Mouse (Mus musculus): ENCODE measurements around the gene Avl9. TPM values are rescaled to one million over a fixed set of nuclear protein-coding genes. Genes with fewer than 3 reads are reported as not detected.

The Avl9 gene
- polyA plus RNA-seq, 1 experiment from 2014 or later, result 16.8 TPM

DNA sequence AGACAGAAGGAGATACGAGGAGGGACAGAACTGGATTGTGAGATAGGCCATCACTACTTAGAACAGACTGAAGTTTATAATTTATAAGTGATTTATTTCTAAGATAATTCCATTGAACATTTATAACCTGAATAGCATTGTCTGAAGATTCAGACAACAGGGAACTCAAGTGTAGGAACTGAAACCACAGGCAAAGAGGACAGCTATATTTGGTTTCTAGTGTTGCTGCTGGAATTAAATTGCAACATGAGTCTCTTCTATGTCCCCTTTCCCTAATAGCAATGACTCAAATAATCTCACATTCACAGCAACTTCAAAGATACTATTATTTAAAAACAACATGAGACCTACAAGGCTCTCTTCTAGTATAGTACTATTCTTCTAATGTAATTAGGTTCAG, 41.4 kb downstream of the Avl9 start:
- no peak for DNase-seq (ENCODE audit: extremely low spot score, low spot score)
- H3K27me3 ChIP-seq (ENCODE audit: poor library complexity, severe bottlenecking), result no peaks in the 10 kb centered on the region
- H3K4me1 ChIP-seq, result no peaks in the 10 kb centered on the region
- 93% methylated on average over 1 of the region's 1 CpGs for WGBS
- no peak overlapping the region for H3K27ac ChIP-seq
- H3K4me3 ChIP-seq, result no peak overlapping the region
- peaks cover 69% of the 10 kb centered on the region for H3K36me3 ChIP-seq (replicated peaks)
- H3K9me3 ChIP-seq, result no peaks in the 10 kb centered on the region

GRCm38 (mm10) chr6:56759324-56759723, 44.6 kb downstream of the Avl9 start:
- WGBS, result 93% methylated on average over 1 of the region's 1 CpGs
- H3K4me3 ChIP-seq, result no peak overlapping the region
- no peaks in the 10 kb centered on the region for H3K9me3 ChIP-seq
- H3K27me3 ChIP-seq (ENCODE audit: poor library complexity, severe bottlenecking), result no peaks in the 10 kb centered on the region
- H3K36me3 ChIP-seq (replicated peaks), result peaks cover 71% of the 10 kb centered on the region
- no peaks in the 10 kb centered on the region for H3K4me1 ChIP-seq
- no peak overlapping the region for H3K27ac ChIP-seq
- no peak for DNase-seq (ENCODE audit: extremely low spot score, low spot score)

- no peak for DNase-seq (ENCODE audit: extremely low spot score, low spot score)
- Histone ChIP-seq H3K27ac (no peak overlapping the region), H3K36me3 (replicated peaks) (peaks cover 32% of the 10 kb centered on the region), H3K9me3 (no peaks in the 10 kb centered on the region), H3K27me3 (ENCODE audit: poor library complexity, severe bottlenecking) (no peaks in the 10 kb centered on the region), H3K4me1 (no peaks in the 10 kb centered on the region), H3K4me3 (no peak overlapping the region)
- WGBS, result 77% methylated on average over 3 of the region's 3 CpGs
Measured at GRCm38 (mm10) chr6:56765265-56765664, 50.6 kb downstream of the Avl9 start.

- no peak for DNase-seq (ENCODE audit: extremely low spot score, low spot score)
- Histone ChIP-seq H3K36me3 (replicated peaks) (peaks cover 30% of the 10 kb centered on the region), H3K9me3 (no peaks in the 10 kb centered on the region), H3K4me1 (no peaks in the 10 kb centered on the region), H3K27ac (no peak overlapping the region), H3K4me3 (no peak overlapping the region), H3K27me3 (ENCODE audit: poor library complexity, severe bottlenecking) (no peaks in the 10 kb centered on the region)
- 89% methylated on average over 4 of the region's 4 CpGs for WGBS
Measured at GRCm38 (mm10) chr6:56765696-56766095, 51.0 kb downstream of the Avl9 start.

DNA sequence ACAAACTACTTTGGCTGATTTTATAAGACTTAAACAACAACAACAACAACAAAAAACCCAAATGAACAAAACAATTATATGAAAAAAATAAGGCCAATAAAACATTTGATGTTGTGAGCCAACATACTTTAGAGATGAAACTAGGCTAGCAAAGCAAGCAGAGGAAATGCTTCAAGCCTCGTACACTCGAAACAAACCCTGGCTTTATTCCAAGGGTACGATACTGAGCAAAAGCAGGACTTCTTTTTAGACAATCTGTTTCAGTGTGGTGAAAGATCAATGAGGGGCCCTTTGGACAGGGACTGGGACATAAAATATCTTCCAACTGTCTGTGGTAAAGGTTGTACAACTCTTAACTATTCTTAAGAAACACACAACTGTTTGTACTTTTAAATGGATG, 61.1 kb downstream of the Avl9 start:
- no peaks in the 10 kb centered on the region for H3K27me3 ChIP-seq (ENCODE audit: poor library complexity, severe bottlenecking)
- no peak overlapping the region for H3K4me3 ChIP-seq
- no peaks in the 10 kb centered on the region for H3K4me1 ChIP-seq
- DNase-seq (ENCODE audit: extremely low spot score, low spot score), result no peak
- 94% methylated on average over 3 of the region's 3 CpGs for WGBS
- 0 out of 2 replicates have a peak, but pooled peaks cover 4% of the 10 kb centered on the region for H3K9me3 ChIP-seq
- H3K27ac ChIP-seq, result no peak overlapping the region
- H3K36me3 ChIP-seq (replicated peaks), result peaks cover 72% of the 10 kb centered on the region

- 97% methylated on average over 5 of the region's 5 CpGs for WGBS
- H3K4me3 ChIP-seq, result no peak overlapping the region
- H3K27me3 ChIP-seq (ENCODE audit: poor library complexity, severe bottlenecking), result no peaks in the 10 kb centered on the region
- H3K36me3 ChIP-seq (replicated peaks), result peaks cover 96% of the 10 kb centered on the region
- no peak for DNase-seq (ENCODE audit: extremely low spot score, low spot score)
- no peak overlapping the region for H3K27ac ChIP-seq
- no peaks in the 10 kb centered on the region for H3K9me3 ChIP-seq
- H3K4me1 ChIP-seq, result no peaks in the 10 kb centered on the region
Measured at GRCm38 (mm10) chr6:56779636-56780035, 64.9 kb downstream of the Avl9 start.

- Histone ChIP-seq H3K4me3 (no peak overlapping the region), H3K36me3 (replicated peaks) (peaks cover 96% of the 10 kb centered on the region), H3K9me3 (no peaks in the 10 kb centered on the region), H3K4me1 (no peaks in the 10 kb centered on the region), H3K27ac (no peak overlapping the region), H3K27me3 (ENCODE audit: poor library complexity, severe bottlenecking) (no peaks in the 10 kb centered on the region)
- 92% methylated on average over 4 of the region's 4 CpGs for WGBS
- DNase-seq (ENCODE audit: extremely low spot score, low spot score), result no peak
Measured at GRCm38 (mm10) chr6:56783561-56784272, 69.0 kb downstream of the Avl9 start.

- no peaks in the 10 kb centered on the region for H3K4me1 ChIP-seq
- no peak for DNase-seq (ENCODE audit: extremely low spot score, low spot score)
- H3K27me3 ChIP-seq (ENCODE audit: poor library complexity, severe bottlenecking), result no peaks in the 10 kb centered on the region
- H3K4me3 ChIP-seq, result no peak overlapping the region
- WGBS, result 92% methylated on average over 5 of the region's 5 CpGs
- no peaks in the 10 kb centered on the region for H3K9me3 ChIP-seq
- no peak overlapping the region for H3K27ac ChIP-seq
- peaks cover 91% of the 10 kb centered on the region for H3K36me3 ChIP-seq (replicated peaks)
Measured at GRCm38 (mm10) chr6:56785068-56785467, 70.4 kb downstream of the Avl9 start.

DNA sequence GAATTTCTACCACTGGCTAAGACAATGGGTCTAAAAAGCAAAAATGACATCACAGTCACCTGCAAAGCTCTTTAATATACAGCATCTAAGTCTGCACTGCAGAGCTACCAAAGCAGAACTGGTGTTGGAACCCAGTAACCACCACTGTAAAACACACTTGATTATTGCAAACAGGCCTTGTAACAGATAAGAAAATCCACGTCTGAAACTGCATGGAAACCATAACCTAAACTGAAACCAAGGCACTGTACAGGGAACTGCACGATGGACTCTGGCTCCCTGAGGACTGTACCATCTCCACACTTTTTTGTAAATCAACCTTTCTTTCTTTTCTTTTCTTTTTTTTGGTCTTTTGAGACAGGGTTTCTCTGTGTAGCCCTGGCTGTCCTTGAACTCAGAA, 73.0 kb downstream of the Avl9 start:
- no peak for DNase-seq (ENCODE audit: extremely low spot score, low spot score)
- H3K36me3 ChIP-seq (replicated peaks), result peaks cover 86% of the 10 kb centered on the region
- 0 out of 2 replicates have a peak, but pooled peaks cover 2% of the 10 kb centered on the region for H3K9me3 ChIP-seq
- H3K27me3 ChIP-seq (ENCODE audit: poor library complexity, severe bottlenecking), result no peaks in the 10 kb centered on the region
- no peaks in the 10 kb centered on the region for H3K4me1 ChIP-seq
- no peak overlapping the region for H3K4me3 ChIP-seq
- WGBS, result 93% methylated on average over 2 of the region's 2 CpGs
- no peak overlapping the region for H3K27ac ChIP-seq

DNA sequence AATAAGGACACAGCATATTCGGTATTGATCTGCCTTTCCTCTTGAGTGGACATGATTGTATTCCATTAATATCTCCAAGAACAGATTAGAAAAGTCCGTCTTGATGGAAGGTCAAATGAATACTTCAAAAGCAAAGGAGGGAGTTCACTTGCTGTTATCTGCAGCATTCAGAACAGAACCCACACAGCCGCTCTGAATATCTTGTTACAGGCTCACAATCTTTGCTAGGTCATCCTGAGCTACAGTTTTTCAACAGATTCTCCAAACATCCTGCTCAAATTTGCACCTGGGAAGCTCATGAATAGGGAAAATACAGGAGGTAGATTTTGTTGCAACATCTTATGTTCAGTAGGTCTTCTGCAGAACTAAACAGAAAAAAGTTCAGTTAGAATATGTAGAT, 74.6 kb downstream of the Avl9 start:
- WGBS, result 93% methylated on average over 3 of the region's 3 CpGs
- peaks cover 86% of the 10 kb centered on the region for H3K36me3 ChIP-seq (replicated peaks)

DNA sequence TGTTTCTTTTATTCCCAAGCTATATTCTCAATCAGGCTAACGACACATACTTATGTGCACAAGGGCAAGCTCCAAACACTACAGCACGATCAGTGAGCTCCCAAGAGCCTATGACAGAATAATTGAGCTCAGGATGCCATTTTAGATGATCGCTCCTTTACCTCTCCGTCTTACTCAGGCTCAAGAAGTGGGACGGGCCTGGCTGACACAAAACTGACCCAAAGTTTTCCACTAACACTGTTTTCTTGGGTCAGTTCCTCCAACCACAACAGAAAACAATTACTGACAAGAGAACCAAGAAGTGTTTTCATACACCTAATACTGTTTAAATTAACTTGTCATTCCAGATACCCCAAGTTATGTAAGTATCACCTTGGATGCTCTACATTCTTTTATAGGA, 80.1 kb downstream of the Avl9 start:
- H3K27me3 ChIP-seq (ENCODE audit: poor library complexity, severe bottlenecking), result no peaks in the 10 kb centered on the region
- no peak for DNase-seq (ENCODE audit: extremely low spot score, low spot score)
- H3K4me1 ChIP-seq, result peaks cover 27% of the 10 kb centered on the region
- 0 out of 2 replicates have a peak, but pooled peaks cover 6% of the 10 kb centered on the region for H3K9me3 ChIP-seq
- peak overlapping the region; percentile 79 for H3K4me3 ChIP-seq
- H3K36me3 ChIP-seq (replicated peaks), result peaks cover 35% of the 10 kb centered on the region
- H3K27ac ChIP-seq, result no peak overlapping the region
- 97% methylated on average over 5 of the region's 5 CpGs for WGBS

More for the DNA sequence above, 74.6 kb downstream of the Avl9 start:
- DNase-seq (ENCODE audit: extremely low spot score, low spot score), result no peak
- H3K4me3 ChIP-seq, result no peak overlapping the region
- H3K27me3 ChIP-seq (ENCODE audit: poor library complexity, severe bottlenecking), result no peaks in the 10 kb centered on the region
- no peak overlapping the region for H3K27ac ChIP-seq
- H3K9me3 ChIP-seq, result 0 out of 2 replicates have a peak, but pooled peaks cover 6% of the 10 kb centered on the region
- H3K4me1 ChIP-seq, result no peaks in the 10 kb centered on the region

- Histone ChIP-seq H3K4me3 (peak overlapping the region; percentile 79), H3K27me3 (ENCODE audit: poor library complexity, severe bottlenecking) (no peaks in the 10 kb centered on the region), H3K27ac (peak overlapping the region; percentile 99), H3K4me1 (peaks cover 27% of the 10 kb centered on the region), H3K36me3 (replicated peaks) (peaks cover 28% of the 10 kb centered on the region), H3K9me3 (0 out of 2 replicates have a peak, but pooled peaks cover 6% of the 10 kb centered on the region)
- 18% methylated on average over 8 of the region's 8 CpGs for WGBS
- DNase-seq (ENCODE audit: extremely low spot score, low spot score), result no peak
Measured at GRCm38 (mm10) chr6:56796232-56796631, 81.5 kb downstream of the Avl9 start.

DNA sequence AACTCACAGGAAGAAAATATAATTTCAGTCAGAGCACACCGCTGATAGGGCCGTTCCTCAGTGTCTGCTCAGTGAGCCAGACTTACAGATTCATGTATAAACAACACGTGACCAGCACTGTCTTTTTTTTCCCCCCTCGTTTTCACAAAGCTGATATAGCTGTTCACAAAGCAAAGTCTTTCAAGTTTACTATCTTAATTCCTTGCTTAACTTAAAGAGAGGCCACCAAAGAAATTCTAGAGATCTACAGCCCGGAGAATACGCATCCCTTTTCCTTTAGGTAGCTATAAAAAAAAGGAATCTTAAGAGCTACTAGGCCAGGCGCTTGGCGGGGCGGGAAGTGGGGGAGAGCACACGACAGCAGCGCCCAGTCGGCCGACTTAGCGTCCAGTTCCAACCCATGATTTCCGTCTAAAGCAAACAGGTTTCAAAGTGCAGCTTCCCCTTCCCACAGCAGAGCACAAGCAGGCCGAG, 82.0 kb downstream of the Avl9 start:
- Histone ChIP-seq H3K4me1 (peaks cover 27% of the 10 kb centered on the region), H3K27ac (peak overlapping the region; percentile 99), H3K9me3 (0 out of 2 replicates have a peak, but pooled peaks cover 6% of the 10 kb centered on the region), H3K27me3 (ENCODE audit: poor library complexity, severe bottlenecking) (no peaks in the 10 kb centered on the region), H3K4me3 (peak overlapping the region; percentile 79), H3K36me3 (replicated peaks) (peaks cover 24% of the 10 kb centered on the region)
- peak; percentile 24 for DNase-seq (ENCODE audit: extremely low spot score, low spot score)
- WGBS, result under 1% methylated on average over 16 of the region's 16 CpGs

Measured in forebrain, embryonic 10.5 days (tissue).